Mouse (Mus musculus): Measurements from ENCODE around the gene Mfsd14a. TPM values are rescaled to one million over a fixed set of nuclear protein-coding genes. Genes with fewer than 3 reads are reported as not detected.
A peak's percentile ranks its signal among the peaks of the same experiment; 100 is the strongest.

Mfsd14a gene
- polyA plus RNA-seq, 2 experiments from 2014 or later = 84.4 to 86.1 TPM

GRCm38 (mm10) chr3:116595603-116595991, 66.9 kb downstream of the Mfsd14a start:
- no peak for ATAC-seq

DNA sequence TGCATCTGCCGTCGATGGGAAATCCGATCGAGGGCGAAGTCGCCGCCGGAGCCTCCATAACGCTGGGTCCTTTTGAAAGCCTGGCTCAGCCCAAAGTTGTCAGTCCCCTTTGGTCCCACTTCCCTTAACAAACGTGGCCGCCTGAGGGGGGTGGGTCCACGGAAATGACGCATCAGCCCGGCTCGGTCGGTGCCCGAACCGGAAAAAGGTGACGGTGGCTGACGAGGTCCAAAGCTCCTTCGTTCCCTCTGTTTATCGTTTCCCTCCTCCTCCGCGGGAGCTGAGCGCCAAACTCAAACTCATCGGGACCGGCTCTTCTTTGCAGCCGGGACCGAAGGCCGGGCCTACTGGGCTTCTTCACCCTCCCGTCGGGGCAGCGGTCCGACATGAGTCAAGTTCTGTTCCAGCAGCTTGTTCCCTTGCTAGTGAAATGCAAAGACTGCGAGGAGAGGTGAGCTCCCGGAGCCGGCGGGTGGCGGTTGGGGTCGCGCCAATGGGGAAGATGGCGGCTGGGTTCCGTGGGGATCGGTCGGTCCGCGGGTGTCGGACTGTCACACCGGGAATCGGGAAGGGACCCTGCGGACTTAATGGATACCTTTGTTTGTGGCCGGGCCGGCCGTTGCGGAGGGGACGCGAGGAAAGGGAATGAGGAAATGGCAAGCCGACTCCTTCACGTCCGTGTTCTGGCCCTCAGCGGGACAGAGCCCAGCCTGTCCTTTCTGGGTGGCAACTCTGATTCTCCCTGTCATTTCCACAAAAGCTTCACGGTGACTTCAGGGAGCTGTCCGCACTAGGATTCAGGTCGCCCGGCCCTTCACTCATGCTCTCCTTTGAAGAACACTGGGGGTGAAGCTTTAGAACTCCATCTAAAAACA, 67.5 kb downstream of the Mfsd14a start, which contains the start of gene Sass6:
Gene Sass6 (plus strand): TSS at position 255 of the 875 bp plus-strand sequence.
- ATAC-seq = peak; percentile 96

GRCm38 (mm10) chr3:116594076-116594727, 68.3 kb downstream of the Mfsd14a start:
- peak; percentile 31 for ATAC-seq

GRCm38 (mm10) chr3:116582201-116582600, 80.3 kb downstream of the Mfsd14a start:
- no peak for ATAC-seq

Other genes starting within 250 kb of the Mfsd14a start
- gene Cdc14a, start 238.6 kb downstream of the Mfsd14a start, polyA plus RNA-seq (2017; shearing (Covaris generic)) = 10 to 100 TPM; 10.1 to 10.5 TPM
- gene Rtca, start 154.5 kb downstream of the Mfsd14a start, polyA plus RNA-seq (2017; shearing (Covaris generic)) = 10 to 100 TPM; 16.8 to 20.7 TPM
- gene Dbt, start 149.6 kb downstream of the Mfsd14a start, polyA plus RNA-seq (2017; shearing (Covaris generic)) = 10 to 100 TPM; 12.5 to 13.6 TPM
- gene Lrrc39, start 99.7 kb downstream of the Mfsd14a start, polyA plus RNA-seq (2017; shearing (Covaris generic)) = under 1 TPM; 0.94 to 0.98 TPM
- 10 to 100 TPM; 11.5 to 15.3 TPM for gene Sass6, start 67.7 kb downstream of the Mfsd14a start, polyA plus RNA-seq (2017; shearing (Covaris generic))
- gene Trmt13, start 48.1 kb downstream of the Mfsd14a start, polyA plus RNA-seq (2017; shearing (Covaris generic)) = 10 to 100 TPM; 38.2 to 39.0 TPM
- gene Gm43191, start 18.6 kb upstream of the Mfsd14a start, polyA plus RNA-seq (2017; shearing (Covaris generic)) = not detected
- 1 to 10 TPM; 5.8 to 7.1 TPM for gene Slc35a3, start 50.2 kb upstream of the Mfsd14a start, polyA plus RNA-seq (2017; shearing (Covaris generic))
- gene Agl, start 145.5 kb upstream of the Mfsd14a start, polyA plus RNA-seq (2017; shearing (Covaris generic)) = 1 to 10 TPM; 2.5 to 3.5 TPM
- 10 to 100 TPM; 39.8 to 46.7 TPM for gene Frrs1, start 196.8 kb upstream of the Mfsd14a start, polyA plus RNA-seq (2017; shearing (Covaris generic))